Mouse (Mus musculus): Measurements from ENCODE around the gene Zfp791.
A peak's percentile ranks its signal among the peaks of the same experiment; 100 is the strongest.
"Not testable (repeated sequence)": the region's sequence is repeated elsewhere in the genome, so short reads cannot be mapped to it uniquely, and the experiment has no call there.

Zfp791 gene

DNA sequence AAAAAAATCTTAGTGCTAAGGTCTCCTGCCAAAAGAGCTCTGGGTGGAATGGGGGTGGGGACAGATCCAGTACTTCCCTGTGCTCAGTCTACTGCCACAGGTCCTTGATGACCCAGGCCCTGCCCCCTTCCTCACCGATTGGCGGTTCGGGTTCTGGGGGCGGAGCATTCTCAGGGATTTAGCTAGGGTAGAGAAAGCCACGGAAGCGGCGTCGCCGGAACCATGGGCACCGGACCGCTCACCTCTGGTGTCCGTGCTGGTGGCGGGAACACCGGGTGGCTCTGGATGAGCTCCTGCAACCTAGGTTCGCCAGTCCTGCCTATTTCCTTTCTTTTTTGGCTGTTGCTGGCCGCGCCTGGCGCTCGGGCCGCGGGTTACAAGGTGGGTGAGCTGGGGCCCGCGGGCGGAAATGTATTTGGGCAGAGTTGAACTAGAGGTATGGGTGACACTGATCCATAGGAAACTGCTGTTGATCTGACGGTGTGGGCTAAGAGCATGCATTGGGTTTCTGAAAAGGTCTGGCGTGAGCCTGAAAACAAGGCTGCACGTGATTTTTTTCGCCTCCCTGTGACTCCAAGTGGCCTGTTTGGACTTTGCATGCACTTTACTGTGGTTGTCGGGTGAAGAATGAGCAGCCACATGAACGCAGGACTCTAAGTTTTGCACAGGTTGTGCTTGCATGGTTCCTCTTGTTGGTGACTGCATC lies 39.6 kb downstream of the Zfp791 start, which contains the start of gene Man2b1:
TSS of gene Man2b1 (plus strand) at position 163 of the 706 bp plus-strand sequence.
- peak; percentile 58 to 81 for DNase-seq (ENCODE audit: low spot score in 2 of 2)

DNA sequence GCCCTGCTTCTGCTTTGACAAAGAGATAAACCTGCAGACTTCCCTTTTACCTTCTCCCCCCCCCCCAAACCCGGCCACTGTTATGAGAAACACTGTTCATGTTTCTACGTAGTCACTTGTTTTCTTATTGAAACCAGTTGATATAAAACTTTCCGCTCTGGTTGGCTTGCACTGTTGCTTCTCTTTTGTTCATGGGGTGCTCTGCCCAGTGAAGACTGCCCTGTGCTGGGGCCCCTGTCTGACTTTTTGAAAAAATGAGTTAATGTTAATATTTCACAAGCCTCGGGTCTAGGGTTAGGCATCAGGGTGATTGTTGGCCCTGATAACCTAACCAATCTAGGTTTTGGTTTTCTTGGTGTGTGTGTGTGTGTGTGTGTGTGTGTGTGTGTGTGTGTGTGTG lies 40.7 kb downstream of the Zfp791 start:
- not testable (repeated sequence) for DNase-seq (ENCODE audit: low spot score in 2 of 2)

DNA sequence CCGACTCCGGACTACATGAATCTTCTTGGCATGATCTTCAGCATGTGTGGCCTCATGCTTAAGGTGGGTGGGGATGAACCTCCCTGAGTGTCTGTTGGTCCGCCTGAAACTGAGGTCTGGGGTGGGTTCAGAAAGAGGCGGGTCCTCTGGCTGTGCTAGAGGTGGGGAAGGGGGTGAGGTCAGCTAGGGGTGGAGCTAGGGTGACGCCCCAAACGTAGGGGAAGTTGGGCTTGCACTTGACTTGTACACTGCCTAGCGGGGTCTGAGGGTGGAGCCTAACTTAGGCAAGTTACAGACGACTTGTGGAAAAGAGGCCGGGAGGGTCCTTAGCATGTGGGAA lies 41.7 kb downstream of the Zfp791 start, which contains the start of gene Wdr83:
TSS of gene Wdr83 (minus strand) at position 91 of the 340 bp plus-strand sequence.
- no peak for DNase-seq (ENCODE audit: low spot score in 2 of 2)

DNA sequence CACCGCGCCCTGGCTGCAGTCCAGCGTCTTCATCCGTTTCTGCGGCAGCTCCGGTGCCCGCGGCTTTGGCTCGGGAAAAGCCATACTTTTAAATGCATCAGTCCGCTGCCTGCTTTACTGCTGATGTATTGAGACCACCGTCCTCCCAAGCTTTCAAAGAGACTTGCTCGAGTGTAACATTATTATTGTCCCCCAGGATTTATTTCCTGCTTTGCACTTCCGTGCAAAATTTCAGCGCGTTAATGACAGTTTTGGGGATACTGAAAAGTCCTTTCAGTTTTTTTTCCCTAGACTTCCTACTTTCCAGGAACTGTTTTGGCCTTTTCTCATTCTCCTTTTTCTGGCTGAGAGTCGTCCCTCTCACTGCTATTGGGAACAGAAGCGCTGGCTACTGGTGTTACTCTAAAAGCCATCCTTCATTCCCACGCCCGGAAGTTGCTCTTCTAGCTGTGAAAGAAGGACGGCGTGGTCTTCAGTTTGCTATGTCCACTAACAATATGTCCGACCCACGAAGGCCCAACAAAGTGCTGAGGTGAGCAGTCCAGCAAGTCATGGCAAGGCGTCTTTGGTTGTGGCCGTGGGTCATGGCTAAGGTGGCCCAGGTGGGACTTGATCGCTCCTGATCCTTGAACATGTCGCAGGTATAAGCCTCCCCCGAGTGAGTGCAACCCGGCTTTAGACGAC lies 42.2 kb downstream of the Zfp791 start, which contains the start of gene Wdr83os:
TSS of gene Wdr83os (plus strand) at position 209 of the 684 bp plus-strand sequence.
- DNase-seq (ENCODE audit: low spot score in 2 of 2), result peak in 1 of 2 experiments; percentile 37

DNA sequence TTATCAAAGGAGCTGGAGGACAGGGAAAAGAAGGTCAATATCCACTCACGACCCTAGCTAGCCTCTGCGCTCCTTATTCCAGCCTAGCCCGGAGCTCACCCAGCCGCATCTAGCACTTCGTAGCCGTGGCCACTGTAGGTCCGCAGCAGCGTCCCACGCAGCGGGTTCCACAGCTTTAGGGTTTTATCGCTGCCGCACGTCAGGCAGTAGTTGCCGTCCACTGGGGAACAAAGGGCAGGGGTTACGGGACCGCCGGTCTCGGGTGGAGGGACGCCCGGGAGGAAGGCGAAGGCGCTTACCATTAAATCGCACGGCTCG lies 42.7 kb downstream of the Zfp791 start:
- no peak for DNase-seq (ENCODE audit: low spot score in 2 of 2)

DNA sequence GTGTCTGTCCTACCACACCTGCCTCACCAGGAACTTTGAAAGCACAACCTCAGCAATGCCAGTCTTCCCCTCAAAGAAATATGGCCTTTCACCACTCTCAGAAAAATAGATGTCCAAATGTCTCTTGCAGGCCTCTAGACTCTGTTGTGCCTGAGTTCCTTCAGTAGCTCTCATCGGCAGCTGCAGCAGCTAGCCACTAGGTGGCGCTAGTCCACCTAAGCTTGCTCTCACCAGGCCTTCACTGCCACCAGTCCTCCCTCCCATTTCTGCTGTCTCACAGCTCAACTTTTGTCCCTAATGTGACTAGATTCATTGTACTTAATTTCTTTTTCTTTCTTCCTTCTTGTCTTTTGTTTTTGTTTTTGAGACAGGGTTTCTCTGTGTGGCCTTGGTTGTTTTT lies 45.9 kb downstream of the Zfp791 start:
- peak; percentile 45 to 62 for DNase-seq (ENCODE audit: low spot score in 2 of 2)

DNA sequence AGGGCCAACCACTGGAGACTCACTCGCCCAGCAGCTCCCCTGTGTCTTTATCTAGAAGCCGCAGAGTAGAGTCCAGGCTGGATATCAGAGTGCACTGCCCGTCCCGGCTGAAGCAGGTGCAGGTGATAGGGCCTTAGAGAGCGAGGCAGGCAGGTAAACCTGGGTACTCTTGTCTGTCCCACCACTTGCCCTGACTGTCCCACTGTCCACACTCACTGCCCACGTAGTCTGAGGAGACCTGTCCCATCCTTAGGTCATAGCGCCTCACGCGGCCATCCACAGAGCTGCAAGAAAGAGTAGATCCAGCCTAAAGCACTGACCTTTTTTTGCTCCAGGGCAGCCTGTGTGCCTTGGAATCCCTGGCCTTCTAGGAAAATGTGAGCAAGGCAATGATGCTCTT lies 46.9 kb downstream of the Zfp791 start:
- DNase-seq (ENCODE audit: low spot score in 2 of 2), result no peak

DNA sequence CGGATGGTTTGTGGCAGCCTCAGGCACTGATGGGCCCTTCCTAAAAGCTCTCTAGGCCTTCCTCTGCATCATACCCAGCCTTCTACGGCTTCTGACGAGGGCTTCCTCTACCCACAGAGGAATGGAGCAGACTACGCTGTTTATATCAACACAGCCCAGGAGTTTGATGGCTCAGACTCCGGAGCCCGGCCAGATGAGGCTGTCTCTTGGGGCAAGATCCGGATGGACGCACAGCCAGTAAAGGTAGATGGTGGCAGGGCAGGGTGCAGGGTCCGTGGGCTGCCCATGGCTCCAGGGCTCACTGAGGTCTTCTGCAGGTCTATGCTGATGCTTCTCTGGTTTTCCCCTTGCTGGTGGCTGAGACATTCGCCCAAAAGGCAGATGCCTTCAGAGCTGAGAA lies 48.3 kb downstream of the Zfp791 start:
- DNase-seq (ENCODE audit: low spot score in 2 of 2), result no peak

DNA sequence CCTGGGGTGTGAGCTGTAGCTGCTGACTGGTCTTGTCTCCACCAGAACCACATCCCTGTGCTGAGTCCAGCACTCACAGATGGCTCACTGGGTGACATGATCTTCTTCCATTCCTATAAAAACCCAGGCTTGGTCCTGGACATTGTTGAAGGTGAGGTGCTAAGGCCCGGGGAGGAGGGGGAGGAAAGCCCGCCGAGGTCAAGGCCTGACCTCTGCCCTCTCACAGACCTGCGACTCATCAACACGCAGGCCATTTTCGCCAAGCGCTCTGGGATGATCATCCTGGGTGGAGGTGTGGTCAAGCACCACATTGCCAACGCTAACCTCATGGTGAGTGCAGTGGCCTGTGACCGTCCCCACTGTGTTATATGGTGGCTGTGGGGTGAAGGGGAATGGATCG lies 48.7 kb downstream of the Zfp791 start:
- no peak for DNase-seq (ENCODE audit: low spot score in 2 of 2)

DNA sequence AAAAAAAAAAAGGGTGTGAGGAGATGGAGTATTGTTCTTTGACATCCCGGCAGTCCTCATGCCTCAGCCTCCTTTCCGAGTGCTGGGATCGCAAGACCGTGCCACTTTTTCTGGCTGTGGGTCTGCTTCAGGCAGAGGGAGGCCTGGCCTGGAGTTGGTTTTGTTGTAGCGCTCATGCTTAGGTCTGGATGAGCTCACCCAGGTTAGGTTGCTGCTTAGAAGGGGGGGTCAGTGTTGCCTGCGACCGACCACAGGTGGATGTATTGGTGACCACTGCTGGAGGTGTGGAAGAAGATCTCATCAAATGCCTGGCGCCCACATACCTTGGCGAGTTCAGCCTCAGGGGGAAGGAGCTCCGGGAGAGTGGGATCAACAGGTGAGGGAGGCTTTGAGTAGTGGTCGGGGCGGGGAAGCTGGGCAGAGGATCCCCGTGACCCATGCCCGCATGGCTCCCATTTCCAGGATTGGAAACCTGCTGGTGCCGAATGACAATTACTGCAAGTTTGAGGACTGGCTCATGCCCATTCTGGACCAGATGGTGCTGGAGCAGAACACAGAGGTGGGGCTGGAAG lies 49.8 kb downstream of the Zfp791 start:
- no peak for DNase-seq (ENCODE audit: low spot score in 2 of 2)

DNA sequence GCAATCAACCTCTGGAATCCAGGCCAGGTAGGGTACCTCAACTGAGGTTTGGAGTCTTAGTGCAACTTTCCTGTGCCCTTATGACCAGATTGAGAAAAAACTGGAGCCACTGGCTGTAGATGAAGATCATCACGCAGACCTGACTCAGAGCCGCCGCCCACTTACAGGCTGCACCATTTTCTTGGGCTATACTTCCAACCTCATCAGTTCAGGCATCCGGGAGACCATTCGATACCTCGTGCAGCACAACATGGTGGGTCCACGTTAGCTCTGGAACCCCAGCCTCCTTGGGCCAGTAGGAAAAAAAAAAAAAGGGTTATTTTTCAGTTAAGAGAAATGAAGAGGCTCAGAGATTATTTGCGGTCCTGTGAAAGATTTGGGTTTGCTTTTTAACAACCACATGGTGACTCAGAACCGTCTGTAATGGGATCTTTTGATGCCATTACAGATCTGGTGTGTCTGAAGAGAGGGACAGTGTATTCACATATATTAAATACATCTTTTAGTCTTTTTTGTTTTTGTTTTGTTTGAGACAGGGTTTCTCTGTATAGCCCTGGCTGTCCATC lies 50.4 kb downstream of the Zfp791 start:
- no peak for DNase-seq (ENCODE audit: low spot score in 2 of 2)

DNA sequence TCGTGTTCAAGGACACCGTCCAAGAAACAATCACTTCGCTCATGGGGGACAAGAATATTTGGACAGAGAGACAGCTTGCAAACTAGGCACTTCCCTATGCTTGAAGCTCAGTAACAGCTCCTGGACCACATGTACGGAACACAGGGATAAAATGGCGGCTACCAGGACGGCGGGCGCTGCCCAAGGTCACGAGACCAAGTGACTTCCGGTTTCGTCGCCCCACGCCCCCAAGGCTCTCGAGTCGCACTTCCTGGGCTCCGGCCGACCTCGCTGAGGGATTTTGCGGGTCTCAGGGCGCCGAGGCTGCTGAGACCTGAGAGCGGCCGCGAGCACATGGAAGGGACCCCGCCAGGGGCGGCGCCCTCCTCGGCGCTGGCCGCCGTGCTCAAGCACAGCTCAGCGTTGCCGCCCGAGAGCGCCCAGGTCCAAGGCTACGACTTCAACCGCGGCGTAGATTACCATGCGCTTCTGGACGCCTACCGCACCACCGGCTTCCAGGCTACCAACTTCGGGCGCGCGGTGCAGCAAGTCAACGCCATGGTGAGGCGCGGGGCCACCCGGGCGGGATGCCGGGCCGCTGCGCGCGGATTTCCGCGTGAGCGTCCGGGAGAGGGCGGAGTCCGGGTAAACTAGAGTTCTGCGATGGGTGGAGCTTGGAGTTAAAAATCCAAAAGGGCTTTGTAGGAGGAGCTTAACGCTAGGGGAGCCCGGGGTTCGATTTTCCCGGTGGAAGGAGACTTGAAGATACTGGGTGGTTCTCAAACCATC lies 51.2 kb downstream of the Zfp791 start, which contains the start of gene Dhps:
TSS of gene Dhps (plus strand) at position 244 of the 768 bp plus-strand sequence.
- DNase-seq (ENCODE audit: low spot score in 2 of 2), result peak; percentile 82 to 83

DNA sequence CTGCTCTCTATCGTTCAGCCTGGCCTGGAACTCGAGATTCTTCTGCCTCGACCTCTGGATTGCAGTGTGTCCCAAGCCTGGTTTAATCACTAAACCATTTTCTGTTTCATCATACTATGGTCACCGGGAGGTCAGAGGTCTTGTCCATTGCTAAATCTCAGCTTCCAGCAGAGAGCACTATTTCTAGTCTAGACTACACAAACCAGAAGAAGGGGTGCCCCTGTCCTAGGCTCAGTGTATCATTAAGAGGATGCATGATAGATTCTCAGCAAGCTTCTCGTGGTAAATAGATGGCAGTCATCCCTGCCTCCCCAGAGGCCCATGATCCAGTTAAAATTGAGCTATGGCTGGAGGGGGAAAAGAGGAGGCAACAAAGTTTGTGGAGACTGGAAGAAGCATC lies 51.9 kb downstream of the Zfp791 start:
- DNase-seq (ENCODE audit: low spot score in 2 of 2), result no peak

DNA sequence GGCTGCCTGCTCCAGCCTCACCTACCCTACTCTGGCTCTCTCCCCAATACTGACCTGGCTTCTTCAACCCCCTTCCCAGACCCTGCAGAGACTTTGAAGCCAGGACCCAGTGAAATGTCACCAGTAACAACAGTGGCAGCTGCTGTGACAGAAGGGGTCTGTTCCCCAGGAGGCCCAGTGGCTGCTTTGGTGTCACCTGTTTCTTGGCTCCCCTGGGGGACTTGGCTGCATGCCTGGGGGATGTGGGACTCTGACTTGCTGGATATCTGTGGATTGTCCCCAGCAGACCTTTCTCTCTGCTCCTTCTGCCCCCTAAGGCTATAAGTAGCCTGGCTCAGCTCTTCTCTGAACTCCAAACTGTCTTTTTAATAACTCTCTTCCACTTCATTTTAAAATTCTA lies 54.9 kb downstream of the Zfp791 start, which contains the start of gene Gm5741:
TSS of gene Gm5741 (minus strand) at position 1 of the 400 bp plus-strand sequence.
- DNase-seq (ENCODE audit: low spot score in 2 of 2), result no peak

DNA sequence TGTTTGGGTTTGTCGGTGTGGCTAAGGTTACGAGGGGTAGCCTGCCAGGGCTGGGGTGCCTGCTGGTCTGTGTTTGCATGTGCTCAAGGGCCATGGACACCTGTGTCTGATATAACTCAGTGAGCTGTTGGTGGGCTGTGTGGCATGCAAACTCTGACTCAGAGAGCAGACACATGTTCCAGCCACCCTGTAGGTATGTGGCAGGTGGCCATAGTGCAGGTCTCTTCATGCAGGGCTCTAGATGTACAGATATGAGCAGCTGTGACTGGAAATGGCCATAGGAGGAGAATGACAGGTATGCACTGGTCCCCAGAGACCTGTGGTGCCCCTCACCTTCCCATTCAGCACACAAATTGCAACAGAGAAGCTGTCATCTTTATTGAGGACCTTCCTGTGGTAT lies 55.7 kb downstream of the Zfp791 start:
- DNase-seq (ENCODE audit: low spot score in 2 of 2), result no peak

DNA sequence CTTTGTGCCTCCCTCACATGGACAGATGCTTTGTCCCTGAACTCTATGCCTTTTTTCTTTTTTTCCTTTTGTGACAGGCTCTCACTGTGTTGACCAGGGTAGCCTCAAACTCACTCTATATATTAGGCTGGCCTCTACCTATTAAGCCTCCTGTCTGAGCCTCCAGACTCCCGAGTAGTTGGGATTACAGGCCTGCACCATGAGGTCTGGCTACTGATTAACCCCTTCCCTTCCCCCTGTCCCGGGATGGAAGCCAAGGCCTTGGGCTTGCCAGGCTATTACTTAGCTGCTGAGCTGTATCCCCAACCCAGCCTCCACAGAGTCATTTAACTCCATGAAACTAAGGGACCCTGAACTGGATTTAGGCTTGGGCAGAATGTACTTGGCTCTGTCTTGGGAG lies 57.7 kb downstream of the Zfp791 start:
- DNase-seq (ENCODE audit: low spot score in 2 of 2), result no peak

DNA sequence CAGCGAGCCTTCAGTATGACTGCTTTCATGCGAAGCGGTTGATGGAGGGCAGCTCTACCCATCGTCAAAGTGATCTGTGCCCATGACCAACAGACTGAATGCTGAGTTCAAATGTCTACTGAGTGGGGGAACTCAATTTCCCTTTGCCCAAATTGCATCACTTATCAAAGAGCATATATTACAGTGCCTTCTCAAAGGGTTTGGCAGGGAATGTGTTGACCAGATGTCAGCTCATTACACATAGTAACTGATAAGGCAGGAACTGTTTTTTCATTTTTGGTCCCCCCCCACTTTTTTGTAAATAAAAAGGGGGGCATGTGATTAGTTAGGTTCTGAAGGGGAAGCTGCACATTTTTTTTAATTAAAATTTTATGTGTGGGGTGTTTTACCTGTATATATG lies 60.3 kb downstream of the Zfp791 start:
- DNase-seq (ENCODE audit: low spot score in 2 of 2), result no peak

DNA sequence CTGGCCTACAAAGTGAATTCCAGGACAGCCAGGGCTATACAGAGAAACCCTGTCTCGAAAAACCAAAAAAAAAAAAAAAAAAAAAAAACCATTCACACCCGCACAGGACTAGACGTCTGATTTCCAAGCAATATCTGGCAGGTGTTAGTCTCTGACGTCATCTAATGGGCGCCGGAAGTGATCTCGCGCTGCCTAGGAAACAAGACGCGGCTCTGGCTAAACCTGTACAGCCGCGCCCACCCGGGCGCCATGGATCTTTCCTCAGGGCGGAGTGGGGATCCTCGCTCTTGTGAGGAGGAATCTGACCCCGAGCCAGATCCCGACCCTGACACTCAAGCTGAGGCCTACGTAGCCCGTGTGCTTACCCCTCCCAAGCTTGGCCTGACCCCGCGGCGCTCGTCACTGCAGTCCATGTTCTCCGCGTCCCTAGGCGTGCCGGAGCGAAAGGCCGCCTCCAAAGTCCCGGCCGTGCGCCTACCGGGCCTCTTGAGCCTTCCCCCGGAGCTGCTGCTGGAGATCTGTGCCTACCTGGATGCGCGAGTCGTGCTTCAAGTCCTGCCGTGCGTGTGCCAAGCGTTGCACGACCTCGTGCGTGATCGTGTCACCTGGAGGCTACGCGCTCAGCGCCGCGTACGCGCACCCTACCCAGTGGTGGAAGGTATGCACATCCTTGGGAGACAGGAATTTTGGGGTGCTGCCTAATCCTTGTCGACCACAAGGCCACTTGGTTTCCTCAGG lies 62.8 kb downstream of the Zfp791 start, which contains the start of gene Fbxw9:
TSS of gene Fbxw9 (plus strand) at position 177 of the 738 bp plus-strand sequence.
- DNase-seq (ENCODE audit: low spot score in 2 of 2), result peak; percentile 78 to 87
